Mouse (Mus musculus): ENCODE data around the gene Snap25.

GRCm38 (mm10) chr2:136679280-136680221, 33.7 kb upstream of the Snap25 start:
- TF ChIP-seq POLR2A (IDR thresholded peaks at IDR 0.05; ENCODE audit: insufficient read depth, low read depth, low read length) (peak; percentile 62), CTCF (IDR thresholded peaks at IDR 0.05; ENCODE audit: insufficient read depth, low read depth, low read length) (no peak)
